Comparison of ENCODE assay signal across 7 mouse cellular contexts in genomic region chr5:49816751-49817150, GRCm38 (mm10).
"Had no signal": no experiment of that assay in that cellular context is flagged by ENCODE, and none has a peak within 500 bp of the region (broad histone marks: within the 10 kb centered on the region; RNA-seq: fewer than 3 reads in every experiment).

No protein-coding gene starts in this region.

- ATAC-seq: lung, postnatal 0 days had no signal

- DNase-seq: kidney, postnatal 14 days; lung, adult 2 months; lung, postnatal 4 days; midbrain, embryonic 14.5 days; right cerebral cortex, adult 18-20 months; right cerebral cortex, postnatal 25 days had no signal
